Mouse (Mus musculus) heart, postnatal 0 days (tissue): Measurements from ENCODE around the gene Tiprl. TPM values are rescaled to one million over a fixed set of nuclear protein-coding genes. Genes with fewer than 3 reads are reported as not detected.

Experiments used
- ATAC-seq: fragments of 200-750 bp; cut with Nextera tagmentation; 2 replicates; pipeline ENCODE4 v1.8.0; 2017; ENCODE audit warnings: low read depth, moderate number of reproducible peaks, moderate library complexity; ENCODE audit not compliant: insufficient read depth
- DNase-seq: peaks from one replicate; pipeline ENCODE4 v3.0.0-alpha.2; 2016; ENCODE audit warnings: low spot score
- H3K27ac ChIP-seq: fragments of 300-500 bp; sonication (generic); 2 replicates; pipeline ENCODE4 v1.5.1; 2014; ENCODE audit warnings: low read depth, mild to moderate bottlenecking
- H3K27me3 ChIP-seq: fragments of 300-500 bp; sonication (generic); 2 replicates; pipeline ENCODE4 v1.6.1; 2014; ENCODE audit warnings: low read length, mixed read lengths; ENCODE audit not compliant: control insufficient read depth, insufficient read depth
- H3K36me3 ChIP-seq: fragments of 300-500 bp; sonication (generic); replicated peaks from 2 replicates; pipeline ENCODE4 v1.6.1; 2014; ENCODE audit warnings: low read length, mixed read lengths; ENCODE audit not compliant: control insufficient read depth, insufficient read depth
- H3K4me1 ChIP-seq: fragments of 300-500 bp; sonication (generic); 2 replicates; pipeline ENCODE4 v1.6.1; 2014; ENCODE audit warnings: antibody characterized with exemption; ENCODE audit not compliant: control insufficient read depth, insufficient read depth
- H3K4me2 ChIP-seq: fragments of 300-500 bp; sonication (generic); 2 replicates; pipeline ENCODE4 v1.6.1; 2014; ENCODE audit warnings: low read depth, mild to moderate bottlenecking, low read length, moderate library complexity
- H3K4me3 ChIP-seq: fragments of 300-500 bp; sonication (generic); 2 replicates; pipeline ENCODE4 v1.5.1; 2014; ENCODE audit warnings: low read depth, low read length
- H3K9ac ChIP-seq: fragments of 300-500 bp; sonication (generic); replicated peaks from 2 replicates; pipeline ENCODE4 v1.6.1; 2014; ENCODE audit warnings: low read depth, low read length, mixed read lengths
- H3K9me3 ChIP-seq: fragments of 300-500 bp; sonication (generic); replicated peaks from 2 replicates; pipeline ENCODE4 v1.6.1; 2016; ENCODE audit warnings: low read length; ENCODE audit not compliant: control insufficient read depth
- CTCF ChIP-seq: IDR thresholded peaks from 2 replicates; pipeline ENCODE4 v1.5.1; 2016; ENCODE audit warnings: antibody characterized with exemption, control low read depth, low read depth
- EP300 ChIP-seq: IDR thresholded peaks from 2 replicates; pipeline ENCODE4 v1.6.1; 2016; ENCODE audit warnings: antibody characterized with exemption, low read depth
- WGBS: fragments of 180-500 bp; shearing (Covaris S2); extraction: QIAGEN DNeasy Blood & Tissue Kit; methylation state at CpG from one replicate; pipeline ENCODE4 v1.1.7; 2014; 5-methylcytosine and 5-hydroxymethylcytosine counted together
- polyA plus RNA-seq: library from polyadenylated mRNA; unstranded; fragments of >200 nt; fragmentation: Nextera tagmentation; extraction: Ambion mirVana; gene quantifications from 2 replicates; pipeline ENCODE4 v1.2.1, GENCODE M21; 2015
- total RNA-seq: library from RNA; depleted of rRNA; stranded (reverse); fragments of >200 nt; gene quantifications from 2 replicates; pipeline ENCODE4 v1.2.3, GENCODE M21; 2014; ENCODE audit warnings: low replicate concordance; rRNA removed

Gene Tiprl
- total and polyA plus RNA-seq, 2 experiments from 2014 or later: 11.7 to 84.7 TPM

- Histone ChIP-seq H3K4me2 (no peak overlapping the region), H3K4me1 (no peaks in the 10 kb centered on the region), H3K9me3 (no peaks in the 10 kb centered on the region), H3K4me3 (no peak overlapping the region), H3K27me3 (no peaks in the 10 kb centered on the region), H3K9ac (no peak overlapping the region), H3K27ac (no peak overlapping the region), H3K36me3 (peaks cover 26% of the 10 kb centered on the region)
- 80% methylated on average over 6 of the region's 9 CpGs for WGBS
- TF ChIP-seq CTCF: no peak
- TF ChIP-seq EP300: no peak
- no peak for ATAC-seq
- no peak for DNase-seq
These were observed 62.7 kb downstream of the Tiprl start for GRCm38 (mm10) chr1:165174059-165174616.

- H3K27me3 ChIP-seq: no peaks in the 10 kb centered on the region
- H3K36me3 ChIP-seq: no peaks in the 10 kb centered on the region
- H3K4me2 ChIP-seq: no peak overlapping the region
- H3K27ac ChIP-seq: no peak overlapping the region
- no peaks in the 10 kb centered on the region for H3K9me3 ChIP-seq
- no peaks in the 10 kb centered on the region for H3K4me1 ChIP-seq
- ATAC-seq (no peak), DNase-seq (no peak)
- TF ChIP-seq CTCF (no peak), EP300 (no peak)
- no peak overlapping the region for H3K9ac ChIP-seq
- H3K4me3 ChIP-seq: no peak overlapping the region
- WGBS: 79% methylated on average over 7 of the region's 8 CpGs
These were observed 65.5 kb downstream of the Tiprl start for GRCm38 (mm10) chr1:165171277-165171676.

- Histone ChIP-seq H3K4me1 (no peaks in the 10 kb centered on the region), H3K9me3 (0 out of 2 replicates have a peak, but pooled peaks cover 3% of the 10 kb centered on the region), H3K27ac (no peak overlapping the region), H3K9ac (no peak overlapping the region), H3K4me3 (no peak overlapping the region), H3K27me3 (no peaks in the 10 kb centered on the region), H3K36me3 (no peaks in the 10 kb centered on the region), H3K4me2 (no peak overlapping the region)
- TF ChIP-seq CTCF (no peak), EP300 (no peak)
- ATAC-seq (no peak), DNase-seq (no peak)
- WGBS: 58% methylated on average over 5 of the region's 5 CpGs
These were observed 66.6 kb downstream of the Tiprl start for GRCm38 (mm10) chr1:165170157-165170556.

- Histone ChIP-seq H3K4me2 (no peak overlapping the region), H3K4me1 (no peaks in the 10 kb centered on the region), H3K9me3 (0 out of 2 replicates have a peak, but pooled peaks cover 3% of the 10 kb centered on the region), H3K4me3 (no peak overlapping the region), H3K9ac (no peak overlapping the region), H3K36me3 (no peaks in the 10 kb centered on the region), H3K27me3 (no peaks in the 10 kb centered on the region), H3K27ac (no peak overlapping the region)
- DNase-seq (no peak), ATAC-seq (no peak)
- WGBS: 79% methylated on average over 3 of the region's 3 CpGs
- no peak for TF ChIP-seq CTCF
- TF ChIP-seq EP300: no peak
These were observed 67.3 kb downstream of the Tiprl start for GRCm38 (mm10) chr1:165169462-165169861.

GRCm38 (mm10) chr1:165164920-165165319, 71.9 kb downstream of the Tiprl start:
- Histone ChIP-seq H3K9ac (no peak overlapping the region), H3K36me3 (no peaks in the 10 kb centered on the region), H3K4me2 (no peak overlapping the region), H3K9me3 (0 out of 2 replicates have a peak, but pooled peaks cover 3% of the 10 kb centered on the region), H3K4me3 (no peak overlapping the region), H3K27ac (no peak overlapping the region), H3K4me1 (no peaks in the 10 kb centered on the region), H3K27me3 (no peaks in the 10 kb centered on the region)
- no peak for TF ChIP-seq EP300
- TF ChIP-seq CTCF: no peak
- no peak for DNase-seq
- no peak for ATAC-seq
- 80% methylated on average over 6 of the region's 6 CpGs for WGBS

Other genes starting within 250 kb of the Tiprl start
- not detected in 2 replicates for gene Tbx19, start 76.2 kb downstream of the Tiprl start, total RNA-seq
- gene Tbx19, start 76.2 kb downstream of the Tiprl start, polyA plus RNA-seq: not detected in 2 replicates
- 21.2 and 34.7 TPM in 2 replicates for gene Sft2d2, start 42.6 kb downstream of the Tiprl start, total RNA-seq
- 11.6 and 11.9 TPM in 2 replicates for gene Sft2d2, start 42.6 kb downstream of the Tiprl start, polyA plus RNA-seq
- 2.5 and 4.8 TPM in 2 replicates for gene Gpr161, start 58.8 kb upstream of the Tiprl start, total RNA-seq
- gene Gpr161, start 58.8 kb upstream of the Tiprl start, polyA plus RNA-seq: 0.19 and 0.31 TPM in 2 replicates
- 24.1 and 36.8 TPM in 2 replicates for gene Dcaf6, start 223.5 kb upstream of the Tiprl start, total RNA-seq
- gene Dcaf6, start 223.5 kb upstream of the Tiprl start, polyA plus RNA-seq: 19.2 and 21.5 TPM in 2 replicates
- gene Mpc2, start 223.6 kb upstream of the Tiprl start, total RNA-seq: 299 and 382 TPM in 2 replicates
- 840 and 915 TPM in 2 replicates for gene Mpc2, start 223.6 kb upstream of the Tiprl start, polyA plus RNA-seq
- gene Adcy10, start 248.2 kb upstream of the Tiprl start, total RNA-seq: not detected in 2 replicates
- not detected in 2 replicates for gene Adcy10, start 248.2 kb upstream of the Tiprl start, polyA plus RNA-seq